Mouse (Mus musculus) hindbrain, embryonic 14.5 days (tissue): ENCODE measurements around the gene Cadm2. TPM values are rescaled to one million over a fixed set of nuclear protein-coding genes. Genes with fewer than 3 reads are reported as not detected.

Source experiments
- ATAC-seq: fragments of 200-750 bp; cut with Nextera tagmentation; 2 replicates; pipeline ENCODE4 v1.8.0; 2017; ENCODE audit warnings: moderate number of reproducible peaks, mild to moderate bottlenecking, moderate TSS enrichment, moderate library complexity; ENCODE audit not compliant: low FRiP score
- DNase-seq: peaks from one replicate; pipeline ENCODE4 v3.0.0-alpha.2; 2015; ENCODE audit warnings: low spot score
- H3K27ac ChIP-seq: fragments of 300-500 bp; sonication (generic); 2 replicates; pipeline ENCODE4 v1.5.1; 2014; ENCODE audit warnings: mild to moderate bottlenecking, moderate library complexity
- H3K27me3 ChIP-seq: fragments of 300-500 bp; sonication (generic); 2 replicates; pipeline ENCODE4 v1.6.1; 2014; ENCODE audit warnings: mild to moderate bottlenecking, low read length, mixed read lengths; ENCODE audit not compliant: control insufficient read depth, insufficient read depth
- H3K36me3 ChIP-seq: fragments of 300-500 bp; sonication (generic); replicated peaks from 2 replicates; pipeline ENCODE4 v1.6.1; 2014; ENCODE audit not compliant: control insufficient read depth, insufficient read depth
- H3K4me1 ChIP-seq: fragments of 300-500 bp; sonication (generic); replicated peaks from 2 replicates; pipeline ENCODE4 v1.6.1; 2014; ENCODE audit warnings: antibody characterized with exemption, low read length, mixed read lengths; ENCODE audit not compliant: control insufficient read depth, insufficient read depth
- H3K4me2 ChIP-seq: fragments of 300-500 bp; sonication (generic); replicated peaks from 2 replicates; pipeline ENCODE4 v1.6.1; 2014; ENCODE audit warnings: mild to moderate bottlenecking, moderate library complexity
- H3K4me3 ChIP-seq: fragments of 300-500 bp; sonication (generic); replicated peaks from 2 replicates; pipeline ENCODE4 v1.5.1; 2014; ENCODE audit warnings: mild to moderate bottlenecking, low read length
- H3K9ac ChIP-seq: fragments of 300-500 bp; sonication (generic); 2 replicates; pipeline ENCODE4 v1.6.1; 2014
- H3K9me3 ChIP-seq: fragments of 300-500 bp; sonication (generic); 2 replicates; pipeline ENCODE4 v1.6.1; 2016; ENCODE audit warnings: low read length; ENCODE audit not compliant: control insufficient read depth
- WGBS: fragments of 180-500 bp; shearing (Covaris S2); extraction: QIAGEN DNeasy Blood & Tissue Kit; methylation state at CpG from one replicate; pipeline ENCODE4 v1.1.7; 2014; 5-methylcytosine and 5-hydroxymethylcytosine counted together
- polyA plus RNA-seq: library from polyadenylated mRNA; unstranded; fragments of >200 nt; fragmentation: Nextera tagmentation; extraction: Ambion mirVana; gene quantifications from 2 replicates; pipeline ENCODE4 v1.2.1, GENCODE M21; 2014

Gene Cadm2
- polyA plus RNA-seq, 1 experiment from 2014 or later = 53.8 TPM

DNA sequence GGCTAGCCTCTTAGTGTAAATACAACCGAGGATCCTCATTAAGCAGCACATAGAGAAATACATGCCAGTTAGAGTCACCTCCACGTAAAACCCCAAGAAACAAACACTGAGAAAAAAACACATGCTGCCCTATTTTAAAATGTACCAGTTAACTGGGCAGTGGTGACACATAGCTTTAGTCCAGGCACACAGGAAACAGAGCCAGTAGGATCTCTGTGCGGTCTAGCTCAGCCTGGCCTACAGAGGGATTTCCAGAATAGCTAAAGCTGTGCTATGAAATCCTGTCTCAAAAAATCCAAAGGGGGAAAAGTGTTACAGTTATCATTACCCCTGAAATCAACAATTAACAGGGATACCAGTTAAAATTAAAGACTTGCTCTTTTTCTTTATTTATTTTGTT, 498.9 kb downstream of the Cadm2 start:
- H3K9me3 ChIP-seq = no peaks in the 10 kb centered on the region
- H3K9ac ChIP-seq = no peak overlapping the region
- H3K27ac ChIP-seq = no peak overlapping the region
- no peak for DNase-seq
- H3K4me2 ChIP-seq = no peak overlapping the region
- no peak for ATAC-seq
- no peaks in the 10 kb centered on the region for H3K36me3 ChIP-seq
- H3K27me3 ChIP-seq = no peaks in the 10 kb centered on the region
- 0 out of 2 replicates have a peak, but pooled peaks cover 3% of the 10 kb centered on the region for H3K4me1 ChIP-seq
- 87% methylated on average over 3 of the region's 3 CpGs for WGBS
- H3K4me3 ChIP-seq = no peak overlapping the region

DNA sequence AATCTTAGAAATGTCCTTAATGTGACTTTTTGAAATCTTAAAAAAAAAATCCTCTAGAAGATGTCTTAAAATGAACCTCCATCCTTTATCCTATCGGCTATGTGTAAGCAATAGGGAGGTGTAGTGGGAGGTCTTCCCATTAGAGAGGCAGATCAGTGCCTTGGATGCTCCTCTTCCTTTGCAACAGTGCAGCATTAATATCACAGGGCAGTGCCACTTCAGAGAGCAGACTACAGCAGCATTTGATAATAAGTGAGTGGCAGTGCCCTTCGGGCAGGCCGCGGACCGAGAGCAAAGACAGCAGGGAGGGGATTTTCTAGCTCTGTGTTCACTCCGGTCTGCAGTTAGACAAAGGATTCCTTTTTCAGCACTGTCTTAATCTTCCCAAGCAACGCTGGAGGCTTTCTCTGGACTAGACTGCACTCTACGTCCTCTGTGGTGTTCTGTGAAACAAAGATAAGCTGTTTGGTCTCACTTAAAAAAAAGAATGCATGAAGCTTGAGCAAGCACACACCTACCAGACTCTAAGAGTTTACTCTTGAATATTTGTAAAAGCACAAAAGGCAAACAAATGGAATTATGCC, 514.1 kb downstream of the Cadm2 start:
- DNase-seq = no peak
- no peaks in the 10 kb centered on the region for H3K27me3 ChIP-seq
- no peak overlapping the region for H3K4me3 ChIP-seq
- no peak for ATAC-seq
- H3K4me1 ChIP-seq = no peaks in the 10 kb centered on the region
- H3K36me3 ChIP-seq = no peaks in the 10 kb centered on the region
- WGBS = 48% methylated on average over 8 of the region's 8 CpGs
- no peak overlapping the region for H3K4me2 ChIP-seq
- H3K9ac ChIP-seq = no peak overlapping the region
- no peak overlapping the region for H3K27ac ChIP-seq
- H3K9me3 ChIP-seq = no peaks in the 10 kb centered on the region

DNA sequence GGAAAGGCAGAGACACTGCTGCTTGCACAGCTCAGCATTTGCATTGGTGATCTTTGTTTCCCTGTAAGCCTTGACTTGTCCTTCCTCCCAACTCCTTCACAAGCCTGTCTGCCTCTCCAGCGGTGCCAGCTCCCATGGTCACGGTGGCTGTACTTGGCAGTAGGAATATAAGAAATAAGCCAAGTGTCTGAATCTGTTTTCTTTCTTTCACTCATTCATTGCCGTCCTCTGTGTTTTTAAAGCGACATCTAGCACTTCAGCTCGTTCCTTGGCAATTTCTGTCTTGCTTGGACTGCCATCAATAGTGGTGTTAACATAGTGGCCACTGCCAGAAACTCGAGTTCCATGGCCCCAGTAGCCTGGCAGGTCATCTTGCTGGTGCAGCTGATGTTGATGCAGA, 524.0 kb downstream of the Cadm2 start:
- Histone ChIP-seq H3K9ac (no peak overlapping the region), H3K27me3 (no peaks in the 10 kb centered on the region), H3K4me2 (no peak overlapping the region), H3K4me3 (no peak overlapping the region), H3K4me1 (no peaks in the 10 kb centered on the region; the same call in 1 of the 2 replicates), H3K36me3 (no peaks in the 10 kb centered on the region), H3K27ac (no peak overlapping the region), H3K9me3 (no peaks in the 10 kb centered on the region)
- ATAC-seq (no peak; the same call in 1 of the 2 replicates), DNase-seq (no peak)
- WGBS = 72% methylated on average over 6 of the region's 6 CpGs

DNA sequence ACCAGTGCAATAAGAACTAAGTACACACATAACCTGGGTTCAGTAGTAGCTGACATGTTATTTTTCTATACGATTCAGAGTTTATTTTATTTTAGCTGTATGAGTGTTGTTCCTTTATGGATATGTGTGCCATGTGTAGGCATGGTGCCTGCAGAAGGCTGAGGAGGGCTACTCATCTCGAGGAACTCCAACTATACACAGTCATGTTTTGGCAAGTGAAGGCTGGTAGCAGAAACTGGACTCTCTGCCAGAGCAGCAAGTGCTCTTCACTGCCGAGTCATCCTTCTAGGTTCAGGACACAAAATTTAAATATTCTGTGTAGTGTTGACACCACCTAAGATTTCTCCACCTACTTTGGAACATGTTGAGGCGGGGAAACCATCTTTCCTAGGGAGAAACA, 524.8 kb downstream of the Cadm2 start:
- Histone ChIP-seq H3K27ac (no peak overlapping the region), H3K4me3 (no peak overlapping the region), H3K9ac (no peak overlapping the region), H3K27me3 (no peaks in the 10 kb centered on the region), H3K4me1 (no peaks in the 10 kb centered on the region), H3K36me3 (no peaks in the 10 kb centered on the region), H3K4me2 (no peak overlapping the region), H3K9me3 (no peaks in the 10 kb centered on the region)
- WGBS = 90% methylated on average over 4 of the region's 4 CpGs
- DNase-seq (no peak), ATAC-seq (no peak)

DNA sequence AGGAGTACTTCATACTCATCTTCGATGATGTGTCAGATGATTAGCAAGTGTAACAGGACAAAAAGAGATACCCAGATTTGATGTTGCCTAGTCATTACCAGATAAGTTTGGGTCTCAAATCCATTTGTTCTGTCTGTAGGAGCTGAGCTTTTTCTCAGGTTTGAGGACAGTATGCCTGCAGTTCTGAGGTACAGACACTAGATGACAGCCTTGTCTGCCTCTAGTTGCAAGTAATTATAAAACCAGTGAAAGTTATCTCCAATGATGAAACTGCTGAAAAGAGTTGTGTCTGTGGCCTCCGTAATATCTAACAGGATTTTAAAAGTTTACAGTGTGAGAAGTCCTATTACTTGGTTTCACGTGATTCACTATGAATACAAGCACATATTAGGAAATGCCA, 531.0 kb downstream of the Cadm2 start:
- Histone ChIP-seq H3K27ac (no peak overlapping the region), H3K4me3 (no peak overlapping the region), H3K4me2 (no peak overlapping the region), H3K9ac (no peak overlapping the region), H3K27me3 (no peaks in the 10 kb centered on the region), H3K4me1 (no peaks in the 10 kb centered on the region), H3K36me3 (no peaks in the 10 kb centered on the region), H3K9me3 (no peaks in the 10 kb centered on the region)
- 73% methylated on average over 3 of the region's 3 CpGs for WGBS
- DNase-seq (peak; percentile 75), ATAC-seq (no peak)

DNA sequence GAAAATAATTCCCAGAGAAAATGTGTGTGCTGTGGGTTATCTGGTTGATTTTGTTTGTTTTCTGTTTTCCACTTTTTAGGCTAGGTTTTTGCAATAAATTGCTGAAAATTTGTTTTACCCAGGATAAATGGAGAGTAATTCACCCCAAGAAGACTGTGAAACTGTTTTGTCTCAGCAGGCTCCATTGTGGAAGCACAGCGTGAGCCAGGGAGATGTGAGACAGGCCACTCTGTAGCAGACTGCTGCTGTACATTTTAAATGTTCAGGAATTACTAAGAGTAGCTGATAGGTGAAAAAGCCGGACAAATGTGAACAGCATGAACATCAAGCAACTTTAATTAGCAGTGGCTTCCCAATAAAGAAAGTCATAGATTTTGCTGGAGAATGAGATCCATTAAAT, 541.4 kb downstream of the Cadm2 start:
- Histone ChIP-seq H3K36me3 (no peaks in the 10 kb centered on the region), H3K9ac (no peak overlapping the region), H3K27ac (no peak overlapping the region), H3K4me1 (no peaks in the 10 kb centered on the region), H3K4me3 (no peak overlapping the region), H3K27me3 (no peaks in the 10 kb centered on the region), H3K9me3 (no peaks in the 10 kb centered on the region), H3K4me2 (no peak overlapping the region)
- no peak for DNase-seq
- ATAC-seq = no peak
- WGBS = 41% methylated on average over 2 of the region's 2 CpGs

DNA sequence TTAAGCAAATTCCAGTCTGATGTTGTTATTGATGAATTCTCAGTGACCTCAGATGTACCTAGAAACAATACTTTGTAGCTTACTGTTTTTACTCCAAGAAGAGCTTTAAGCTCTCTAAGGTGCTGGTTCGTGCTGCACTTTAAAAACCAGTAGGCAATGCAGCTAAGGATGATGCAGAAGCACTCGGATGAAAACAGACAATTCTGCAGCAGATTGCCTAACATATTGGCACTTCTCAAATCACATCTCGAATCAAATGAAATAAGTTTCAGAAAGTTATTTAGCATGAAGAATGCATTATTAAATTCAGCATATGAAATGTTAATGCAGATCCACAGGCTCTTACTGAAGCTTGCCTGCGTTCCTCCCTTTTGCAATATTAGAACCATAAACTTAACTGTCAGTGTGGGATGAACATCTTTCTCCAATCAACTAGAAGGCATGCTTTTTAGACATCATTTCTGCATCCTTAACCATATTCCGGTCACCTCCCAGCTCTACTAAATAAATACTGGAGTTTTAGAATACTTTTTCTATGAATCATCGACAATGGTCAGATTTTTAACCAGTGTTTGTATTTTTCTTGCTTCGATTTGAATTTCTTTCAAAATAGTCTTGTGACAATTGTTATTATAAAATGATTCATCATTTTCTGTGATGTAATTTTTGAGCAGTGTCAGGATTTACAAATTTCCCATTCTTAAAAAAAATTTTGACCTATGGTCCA, 544.4 kb downstream of the Cadm2 start:
- WGBS = 88% methylated on average over 7 of the region's 7 CpGs
- H3K9me3 ChIP-seq = no peaks in the 10 kb centered on the region
- no peaks in the 10 kb centered on the region for H3K36me3 ChIP-seq
- DNase-seq (no peak), ATAC-seq (no peak)
- no peak overlapping the region for H3K27ac ChIP-seq
- H3K4me3 ChIP-seq = no peak overlapping the region
- no peak overlapping the region for H3K4me2 ChIP-seq
- H3K9ac ChIP-seq = no peak overlapping the region
- H3K27me3 ChIP-seq = no peaks in the 10 kb centered on the region
- no peaks in the 10 kb centered on the region for H3K4me1 ChIP-seq

- no peak for ATAC-seq
Observed at GRCm38 (mm10) chr16:67068461-67068860, 552.2 kb downstream of the Cadm2 start.

GRCm38 (mm10) chr16:67030918-67031317, 589.8 kb downstream of the Cadm2 start:
- Histone ChIP-seq H3K36me3 (no peaks in the 10 kb centered on the region), H3K27ac (no peak overlapping the region), H3K4me2 (no peak overlapping the region), H3K4me1 (no peaks in the 10 kb centered on the region), H3K27me3 (no peaks in the 10 kb centered on the region), H3K9ac (no peak overlapping the region), H3K9me3 (no peaks in the 10 kb centered on the region), H3K4me3 (no peak overlapping the region)
- DNase-seq = no peak
- WGBS = 64% methylated on average over 5 of the region's 5 CpGs
- ATAC-seq = no peak

More at GRCm38 (mm10) chr16:67068461-67068860, 552.2 kb downstream of the Cadm2 start:
- WGBS = 68% methylated on average over 1 of the region's 1 CpGs
- Histone ChIP-seq H3K4me3 (no peak overlapping the region), H3K9me3 (no peaks in the 10 kb centered on the region), H3K9ac (no peak overlapping the region), H3K36me3 (no peaks in the 10 kb centered on the region), H3K27ac (no peak overlapping the region; the same call in 1 of the 2 replicates), H3K27me3 (no peaks in the 10 kb centered on the region), H3K4me2 (no peak overlapping the region), H3K4me1 (no peaks in the 10 kb centered on the region)
- DNase-seq = no peak
